Mouse (Mus musculus) lung, postnatal 0 days (tissue): ENCODE data around the gene Hipk2.

Source experiments
- CTCF ChIP-seq: IDR thresholded peaks from 2 replicates; pipeline ENCODE4 v1.5.1; 2016; ENCODE audit warnings: antibody characterized with exemption, mild to moderate bottlenecking
- EP300 ChIP-seq: IDR thresholded peaks from 2 replicates; pipeline ENCODE4 v1.6.1; 2016; ENCODE audit warnings: antibody characterized with exemption, mild to moderate bottlenecking, control low read depth

DNA sequence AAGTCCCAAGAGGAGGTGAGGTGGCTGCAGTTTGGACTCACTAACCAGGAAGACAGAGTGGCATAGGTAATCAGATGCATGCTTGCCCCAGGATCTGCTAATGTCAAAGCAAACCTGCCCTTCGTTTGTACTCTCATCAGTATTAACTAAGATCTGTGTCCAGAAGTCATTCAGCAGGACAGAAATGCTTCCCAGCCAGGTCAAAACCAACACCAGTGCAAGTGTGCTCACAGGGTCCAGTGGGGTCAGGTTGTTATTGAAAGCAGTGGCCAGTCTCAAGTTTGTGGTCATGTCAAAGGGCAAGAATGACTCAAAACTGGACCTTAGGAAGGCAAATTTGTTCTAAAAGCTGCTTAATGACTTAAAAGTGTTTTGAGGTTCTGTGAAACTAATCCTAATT is 9.6 kb downstream of the Hipk2 start:
- TF ChIP-seq CTCF: no peak
- no peak for TF ChIP-seq EP300
